Mouse (Mus musculus): ENCODE measurements around the gene Sspo. TPM values are rescaled to one million over a fixed set of nuclear protein-coding genes. Genes with fewer than 3 reads are reported as not detected.
A peak's percentile ranks its signal among the peaks of the same experiment; 100 is the strongest.

Gene Sspo
- 1 to 10 TPM in 1 of 2 experiments, under 1 TPM in 1; 0.16 to 1.1 TPM for total RNA-seq (2021)
- long read RNA-seq, experiment 1, partial matches to known transcripts, result 0 of 1 reads
- long read RNA-seq, experiment 1, other reads (novel, unspliced or antisense), result 1 of 1 reads
- long read RNA-seq, experiment 2, partial matches to known transcripts, result 1 of 2 reads
- long read RNA-seq, experiment 2, other reads (novel, unspliced or antisense), result 1 of 2 reads

DNA sequence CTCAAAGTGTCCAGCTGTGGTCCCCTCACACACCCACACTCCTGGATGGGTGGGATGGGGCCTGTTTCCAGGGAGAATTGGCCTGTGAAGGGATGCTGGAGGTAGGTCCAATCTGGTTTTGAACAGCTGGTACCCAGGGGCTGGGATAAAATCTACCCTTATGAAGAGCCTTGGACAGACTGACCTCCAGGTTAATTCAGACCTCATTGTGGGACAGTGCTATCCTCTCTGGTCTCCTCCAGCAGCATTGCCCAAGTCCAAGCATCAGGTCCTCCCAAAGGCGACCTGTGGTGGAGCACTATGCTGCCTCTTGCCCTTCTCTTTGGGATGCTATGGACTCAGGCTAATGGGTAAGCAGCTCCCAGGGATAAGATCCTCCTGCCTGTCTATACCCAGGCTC lies at the start of gene Sspo:
TSS of gene Sspo (plus strand) at position 301 of the 400 bp plus-strand sequence.
- no peak for DNase-seq
- intact Hi-C loops (cut with DNase I; ENCODE audit: low total_unique reads), result no loop called here

DNA sequence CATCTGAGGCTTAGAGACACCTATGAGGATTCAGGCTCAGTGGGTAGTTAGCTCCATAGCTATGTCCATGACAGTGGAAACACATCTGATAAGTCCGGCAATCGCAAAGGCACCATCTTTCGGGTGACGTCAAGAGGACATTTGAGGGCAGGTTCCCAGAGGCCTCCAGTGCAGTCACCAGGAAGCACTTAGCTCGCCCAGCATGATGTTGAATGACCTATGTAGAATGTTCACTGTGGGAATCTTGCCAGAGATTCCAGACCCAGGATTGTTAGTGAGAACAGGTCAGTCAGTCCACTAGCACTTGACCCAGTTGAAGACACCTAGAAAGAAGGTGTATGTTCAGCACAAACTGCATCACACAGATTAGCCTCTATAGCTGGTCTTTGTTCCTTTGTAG lies 48.1 kb upstream of the Sspo start:
- intact Hi-C loops (cut with DNase I; ENCODE audit: low total_unique reads), result no loop called here
- DNase-seq, result no peak

GRCm38 (mm10) chr6:48404071-48404470 lies 44.0 kb upstream of the Sspo start:
- no peak for DNase-seq
- intact Hi-C loops (cut with DNase I; ENCODE audit: low total_unique reads), result no loop called here

DNA sequence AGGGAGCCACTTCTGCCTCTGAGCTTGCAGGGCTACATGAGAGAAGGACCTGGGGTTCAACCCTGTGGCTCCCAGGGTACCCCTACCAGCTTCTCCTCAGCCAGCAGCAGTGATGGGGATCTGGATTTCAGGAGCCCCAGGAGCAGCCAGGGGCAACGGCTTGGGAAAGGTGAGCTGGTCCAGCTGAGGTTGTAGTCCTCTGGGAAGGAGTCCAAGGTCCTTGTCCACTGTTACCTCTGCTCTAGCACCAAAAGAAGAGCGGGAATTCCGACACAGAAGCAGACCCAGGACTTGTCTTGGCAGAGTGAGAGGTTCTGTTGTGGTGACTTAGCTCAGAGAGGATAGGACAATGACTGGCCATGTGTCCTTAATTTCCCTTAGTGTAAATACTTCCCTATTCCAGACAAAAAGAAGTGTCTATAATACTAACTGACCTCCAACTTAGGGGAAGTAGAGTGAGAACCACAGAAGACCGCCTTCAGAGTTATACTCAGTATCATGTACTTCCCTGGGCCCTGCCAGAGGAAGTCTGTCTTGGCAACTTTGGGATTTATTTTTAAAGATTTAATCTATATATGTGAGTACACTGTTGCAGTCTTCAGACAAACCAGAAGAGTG lies 38.2 kb upstream of the Sspo start:
- DNase-seq, result no peak
- intact Hi-C loops (cut with DNase I; ENCODE audit: low total_unique reads), result no loop called here

DNA sequence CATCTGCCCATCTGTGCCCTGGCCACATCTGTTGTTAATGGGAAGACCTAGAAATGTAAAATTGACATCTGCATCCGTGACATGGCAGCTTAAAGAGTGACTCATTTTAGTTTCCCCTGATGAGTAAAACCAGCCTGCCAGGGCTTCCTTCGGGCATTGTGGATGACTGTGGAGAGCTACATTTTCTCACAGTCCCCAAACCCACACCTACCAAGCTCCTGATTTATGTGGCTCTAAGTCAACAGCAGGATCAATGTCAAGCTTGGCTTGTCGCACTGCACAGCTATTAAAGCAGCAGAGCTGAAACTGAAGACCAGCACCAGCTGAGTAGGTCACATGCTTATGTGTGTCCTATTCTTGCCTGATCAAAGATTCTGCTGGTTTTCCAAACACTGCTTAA lies 37.5 kb upstream of the Sspo start:
- DNase-seq, result peak; percentile 36
- intact Hi-C loops (cut with DNase I; ENCODE audit: low total_unique reads), result no loop called here

- intact Hi-C loops (cut with DNase I; ENCODE audit: low total_unique reads), result no loop called here
- no peak for DNase-seq
Measured at GRCm38 (mm10) chr6:48411193-48412092, 36.6 kb upstream of the Sspo start.

DNA sequence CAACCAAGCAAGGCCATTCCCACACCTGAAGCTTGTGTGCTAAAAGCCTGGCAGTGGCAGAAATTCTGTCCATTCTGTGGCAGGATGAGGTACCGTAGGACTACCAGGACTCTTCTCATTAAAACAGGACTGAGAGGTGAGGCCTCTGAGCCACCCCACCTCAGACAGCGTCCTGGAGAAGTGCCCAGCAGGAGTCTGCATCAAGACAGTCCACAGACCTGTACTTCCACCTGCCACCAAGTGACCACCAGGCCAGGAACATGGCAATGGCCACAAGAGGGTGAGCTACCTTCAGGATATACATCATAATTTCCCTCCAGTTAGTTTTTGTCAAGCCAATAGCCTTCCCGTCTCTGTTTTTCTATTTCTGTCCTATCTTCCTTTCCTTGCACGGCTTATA lies 35.9 kb upstream of the Sspo start:
- intact Hi-C loops (cut with DNase I; ENCODE audit: low total_unique reads), result no loop called here
- DNase-seq, result no peak

- intact Hi-C loops (cut with DNase I; ENCODE audit: low total_unique reads), result no loop called here
- no peak for DNase-seq
Measured at GRCm38 (mm10) chr6:48412662-48413061, 35.4 kb upstream of the Sspo start.

- intact Hi-C loops (cut with DNase I; ENCODE audit: low total_unique reads), result no loop called here
- no peak for DNase-seq
Measured at GRCm38 (mm10) chr6:48413081-48413480, 34.9 kb upstream of the Sspo start.

- intact Hi-C loops (cut with DNase I; ENCODE audit: low total_unique reads), result no loop called here
- DNase-seq, result no peak
Measured at GRCm38 (mm10) chr6:48414886-48415285, 33.1 kb upstream of the Sspo start.

DNA sequence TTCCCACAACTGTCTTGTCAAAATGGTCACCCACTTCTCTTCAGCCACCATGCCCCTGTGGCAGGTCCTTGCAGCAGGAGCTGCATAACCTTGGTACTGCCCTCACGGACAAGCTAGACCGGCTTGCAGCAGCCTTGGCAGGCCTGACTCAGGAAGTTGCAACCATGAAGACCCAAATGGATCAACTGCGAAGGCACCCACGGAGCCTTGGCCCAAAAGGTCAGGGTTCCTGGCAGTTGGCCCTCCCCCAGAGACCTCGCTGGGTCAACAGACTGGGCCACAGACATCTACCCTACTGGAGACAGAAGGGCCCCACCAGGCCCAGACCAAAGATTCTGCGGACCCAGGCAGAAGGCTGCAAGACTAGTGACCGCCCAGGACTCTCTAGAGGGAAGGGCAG lies 32.4 kb upstream of the Sspo start:
- DNase-seq, result no peak
- intact Hi-C loops (cut with DNase I; ENCODE audit: low total_unique reads), result no loop called here

DNA sequence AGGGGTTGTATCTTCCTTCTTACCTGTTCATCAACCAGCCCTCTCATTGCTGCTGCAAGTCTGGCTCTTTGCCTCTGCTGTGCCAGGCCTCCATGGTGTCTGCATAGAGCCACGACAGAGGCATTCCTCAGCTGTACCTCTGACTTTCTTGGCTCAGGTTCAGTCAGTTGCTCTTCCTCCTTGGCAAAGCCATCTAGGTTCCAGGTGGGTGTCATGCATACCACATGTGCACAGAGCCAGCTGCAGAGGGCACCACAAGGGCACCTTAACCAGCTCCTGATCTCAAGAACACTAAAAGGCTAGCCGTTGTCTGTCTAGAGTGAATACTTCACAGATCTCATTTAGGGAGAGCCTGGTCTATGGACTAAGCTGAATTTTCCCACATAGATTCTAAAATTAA lies 31.5 kb upstream of the Sspo start:
- intact Hi-C loops (cut with DNase I; ENCODE audit: low total_unique reads), result no loop called here
- no peak for DNase-seq

- intact Hi-C loops (cut with DNase I; ENCODE audit: low total_unique reads), result no loop called here
Measured at GRCm38 (mm10) chr6:48420647-48421046, 27.4 kb upstream of the Sspo start.

GRCm38 (mm10) chr6:48423336-48423735 lies 24.7 kb upstream of the Sspo start:
- intact Hi-C loops (cut with DNase I; ENCODE audit: low total_unique reads), result no loop called here

More at GRCm38 (mm10) chr6:48420647-48421046, 27.4 kb upstream of the Sspo start:
- no peak for DNase-seq

DNA sequence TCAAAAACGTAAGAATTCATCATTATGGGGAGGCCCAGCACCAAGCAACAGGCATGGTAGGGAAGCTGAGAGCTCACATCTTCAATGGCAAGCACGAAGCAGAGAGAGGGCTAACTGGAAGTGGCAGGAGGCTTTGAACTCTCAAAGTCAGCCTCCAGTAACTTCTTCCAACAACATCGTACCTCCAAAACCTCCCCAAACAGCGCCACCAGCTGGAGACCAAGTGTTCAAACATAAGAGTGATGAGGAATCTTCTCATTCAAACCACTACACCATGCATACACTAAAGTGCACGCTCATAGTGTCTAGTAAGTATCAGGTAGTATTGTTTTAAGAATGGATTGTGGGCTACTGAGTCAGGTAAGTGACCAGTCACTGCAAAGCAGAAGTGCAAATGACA lies 24.0 kb upstream of the Sspo start:
- intact Hi-C loops (cut with DNase I; ENCODE audit: low total_unique reads), result no loop called here
- DNase-seq, result no peak

More at GRCm38 (mm10) chr6:48423336-48423735, 24.7 kb upstream of the Sspo start:
- DNase-seq, result no peak

DNA sequence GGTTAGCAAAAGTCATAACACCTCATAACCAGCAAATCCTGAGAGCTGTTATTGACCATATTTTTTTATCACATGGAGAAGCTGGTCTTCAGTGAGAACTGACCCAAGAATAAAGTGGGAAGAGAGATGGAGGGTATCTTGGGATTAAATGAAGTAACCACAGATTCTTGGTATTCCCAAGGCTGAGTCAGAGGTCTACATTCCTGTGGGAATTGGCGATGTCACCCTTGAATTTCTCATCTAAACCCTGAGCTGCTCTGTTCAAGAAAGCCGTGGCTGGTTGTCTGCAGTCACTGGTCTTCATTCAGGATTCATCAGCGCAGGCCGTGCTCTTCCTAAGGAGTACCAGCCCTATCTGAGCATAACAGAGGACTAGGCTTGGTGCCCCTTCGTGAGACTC lies 21.1 kb upstream of the Sspo start:
- intact Hi-C loops (cut with DNase I; ENCODE audit: low total_unique reads), result no loop called here
- DNase-seq, result no peak

GRCm38 (mm10) chr6:48428769-48429557 lies 19.1 kb upstream of the Sspo start:
- intact Hi-C loops (cut with DNase I; ENCODE audit: low total_unique reads), result no loop called here

DNA sequence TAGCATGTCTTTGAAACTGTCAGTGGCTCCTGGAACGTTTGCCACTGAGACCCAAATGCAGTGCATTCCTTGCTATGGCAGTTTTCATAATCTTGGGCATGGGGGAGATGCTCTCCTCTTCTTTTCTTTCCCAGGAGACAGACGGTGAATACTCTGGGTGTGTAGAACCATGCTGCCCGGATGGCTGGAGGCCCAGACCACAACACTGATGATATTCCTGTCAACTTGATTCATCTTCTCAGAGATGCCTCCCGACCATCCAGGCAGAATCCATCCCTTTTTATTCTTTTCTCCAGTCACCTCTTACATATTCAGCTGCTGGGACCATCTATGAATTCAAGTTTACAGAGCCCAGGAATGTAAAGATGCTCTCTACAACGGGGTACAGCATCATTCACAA lies 17.3 kb upstream of the Sspo start:
- DNase-seq, result no peak
- intact Hi-C loops (cut with DNase I; ENCODE audit: low total_unique reads), result no loop called here

More at GRCm38 (mm10) chr6:48428769-48429557, 19.1 kb upstream of the Sspo start:
- no peak for DNase-seq

DNA sequence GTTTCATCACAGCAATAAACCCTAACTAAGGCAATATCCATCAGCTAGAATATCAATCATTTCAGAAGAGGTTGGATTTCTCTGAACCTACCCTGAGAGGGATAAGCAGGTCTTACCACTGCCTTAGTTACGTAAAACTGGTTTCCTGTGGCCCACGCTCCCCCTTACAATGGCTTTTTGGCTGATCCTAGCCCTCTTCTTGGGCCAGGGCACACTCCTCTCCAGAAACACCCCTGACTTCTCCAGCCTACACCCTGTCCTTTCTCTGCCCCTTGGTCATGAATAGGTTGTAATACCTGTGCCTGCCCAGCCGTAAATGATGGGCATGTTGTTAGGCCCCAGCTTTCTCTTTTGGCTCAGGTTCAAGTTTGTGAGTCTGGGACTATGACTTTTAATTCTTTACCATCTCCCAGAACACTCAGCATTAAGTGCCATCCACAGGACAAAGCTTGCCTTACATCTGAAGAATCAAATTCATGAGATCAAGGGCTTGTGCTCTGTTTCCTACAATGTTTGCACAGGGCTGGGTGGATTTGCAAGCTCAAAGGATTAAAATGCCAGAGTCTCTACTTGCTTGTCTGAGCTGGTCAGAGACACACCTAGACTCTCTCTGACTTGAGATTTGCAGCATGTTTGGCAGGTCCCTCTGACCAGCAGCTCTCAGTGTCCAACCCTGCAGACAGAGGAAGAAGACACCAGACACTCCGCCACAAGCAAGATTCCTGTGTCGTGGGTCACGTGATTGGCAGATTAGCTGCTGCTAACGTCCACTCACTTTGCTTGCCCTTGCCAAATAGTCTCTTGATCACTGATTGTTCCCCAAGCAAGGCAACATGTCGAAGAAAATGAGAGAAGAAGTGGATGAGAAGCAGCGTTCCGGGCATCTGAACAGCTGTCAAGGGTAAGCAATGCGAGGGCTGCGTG lies 14.9 kb upstream of the Sspo start:
- no peak for DNase-seq
- intact Hi-C loops (cut with DNase I; ENCODE audit: low total_unique reads), result no loop called here

All from gastrocnemius, postnatal 14 days (tissue).